Mouse (Mus musculus) adrenal gland, adult (tissue): ENCODE data around the gene Ugt1a6a.
"Not testable (repeated sequence)": the region's sequence is repeated elsewhere in the genome, so short reads cannot be mapped to it uniquely, and the experiment has no call there.

Source experiments
- DNase-seq, 2 experiments: peaks; one replicate each; pipeline ENCODE4 v3.0.0; 2022 to 2023; ENCODE audit warnings: low spot score in 1 of 2; ENCODE audit not compliant: inconsistent age in 2 of 2

Ugt1a6a gene

DNA sequence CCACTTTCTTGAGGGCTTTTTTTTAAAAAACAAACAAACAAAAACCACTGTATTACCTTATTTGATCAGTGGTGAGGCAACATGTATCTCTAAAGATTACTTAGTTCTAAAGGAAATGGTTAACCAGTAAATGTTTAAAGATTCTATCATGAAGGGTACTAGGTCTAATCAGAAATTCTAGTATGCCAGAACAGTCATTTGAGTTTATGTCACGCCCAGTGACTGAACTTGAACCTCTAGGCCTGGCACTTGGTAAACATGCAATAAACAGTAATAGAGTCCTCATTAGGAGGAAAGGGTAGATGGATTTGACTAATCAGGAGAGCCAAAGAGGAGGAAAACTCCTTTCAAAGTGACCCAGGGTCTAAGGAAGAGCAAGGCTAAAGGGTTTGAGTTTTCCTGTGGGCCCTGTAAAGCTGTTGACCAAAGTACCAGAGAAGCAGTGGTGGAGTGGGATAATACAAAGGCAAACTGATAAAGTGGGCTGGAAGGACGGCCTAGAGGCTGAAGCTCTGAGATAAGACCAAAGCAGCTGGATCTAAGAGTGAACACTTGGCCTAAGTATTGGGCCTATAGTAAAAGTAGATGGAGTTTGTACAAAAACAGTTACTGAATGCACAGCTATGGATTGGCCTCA is 72.4 kb downstream of the Ugt1a6a start:
- no peak for DNase-seq

DNA sequence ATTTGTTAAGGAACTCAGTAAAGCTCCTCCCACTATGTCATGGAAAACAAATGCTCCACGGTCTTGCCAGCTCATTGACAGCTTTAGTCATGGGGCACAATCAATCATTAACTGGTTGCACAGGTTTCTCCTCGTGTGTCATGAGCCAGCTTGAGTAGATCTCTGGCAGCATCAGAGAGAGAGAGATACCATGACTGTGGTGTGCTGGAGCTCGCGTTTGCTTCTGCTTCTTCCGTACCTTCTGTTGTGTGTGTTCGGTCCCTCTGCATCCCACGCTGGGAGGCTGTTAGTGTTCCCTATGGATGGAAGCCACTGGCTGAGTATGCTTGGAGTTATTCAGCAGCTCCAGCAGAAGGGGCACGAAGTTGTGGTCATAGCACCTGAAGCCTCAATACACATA is 77.2 kb downstream of the Ugt1a6a start, which contains the start of gene Ugt1a1:
Gene Ugt1a1 (plus strand): TSS at position 148 of the 400 bp plus-strand sequence.
- DNase-seq: no peak

DNA sequence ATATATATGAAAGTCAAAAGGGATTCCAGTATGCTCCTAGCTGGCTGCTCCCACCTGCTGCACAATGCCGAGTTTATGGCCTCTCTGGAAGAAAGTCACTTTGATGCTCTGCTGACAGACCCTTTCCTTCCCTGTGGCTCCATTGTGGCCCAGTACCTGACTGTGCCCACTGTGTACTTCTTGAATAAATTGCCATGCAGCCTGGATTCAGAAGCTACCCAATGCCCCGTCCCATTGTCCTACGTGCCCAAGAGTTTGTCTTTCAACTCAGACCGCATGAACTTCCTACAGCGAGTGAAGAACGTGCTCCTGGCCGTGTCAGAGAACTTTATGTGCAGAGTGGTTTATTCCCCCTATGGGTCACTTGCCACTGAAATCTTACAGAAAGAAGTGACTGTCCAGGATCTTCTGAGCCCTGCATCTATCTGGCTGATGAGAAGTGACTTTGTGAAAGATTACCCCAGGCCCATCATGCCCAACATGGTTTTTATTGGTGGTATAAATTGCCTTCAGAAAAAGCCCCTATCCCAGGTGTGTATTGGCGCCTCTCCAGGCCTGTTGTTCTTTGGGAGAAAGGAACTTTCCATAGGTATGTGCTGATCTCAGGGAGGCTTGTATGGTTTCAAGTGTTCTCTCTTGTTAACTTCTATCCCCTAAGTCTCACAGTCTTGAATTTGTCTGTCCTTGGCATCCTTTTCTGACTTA is 77.9 kb downstream of the Ugt1a6a start:
- peak in 1 of 2 experiments; percentile 45 for DNase-seq

DNA sequence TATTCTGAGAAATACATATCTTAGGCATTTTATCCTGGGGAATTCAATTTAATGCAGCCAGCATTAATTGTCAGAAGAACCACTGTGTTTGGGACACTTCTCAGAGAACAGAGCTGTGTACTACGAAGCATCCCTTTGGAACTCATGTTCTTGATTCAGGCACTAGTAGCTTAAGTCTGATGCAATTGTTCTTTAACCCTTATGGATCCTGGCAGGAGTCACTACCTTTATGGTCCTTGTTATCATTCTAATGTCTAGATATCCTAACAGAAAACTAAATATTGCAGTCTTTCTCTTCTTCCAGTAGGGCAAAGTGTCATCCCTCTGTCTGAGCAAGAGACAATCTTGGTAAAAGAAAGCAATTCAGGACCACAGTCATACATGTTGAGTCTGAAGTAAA is 78.5 kb downstream of the Ugt1a6a start:
- DNase-seq: peak in 1 of 2 experiments; percentile 29

DNA sequence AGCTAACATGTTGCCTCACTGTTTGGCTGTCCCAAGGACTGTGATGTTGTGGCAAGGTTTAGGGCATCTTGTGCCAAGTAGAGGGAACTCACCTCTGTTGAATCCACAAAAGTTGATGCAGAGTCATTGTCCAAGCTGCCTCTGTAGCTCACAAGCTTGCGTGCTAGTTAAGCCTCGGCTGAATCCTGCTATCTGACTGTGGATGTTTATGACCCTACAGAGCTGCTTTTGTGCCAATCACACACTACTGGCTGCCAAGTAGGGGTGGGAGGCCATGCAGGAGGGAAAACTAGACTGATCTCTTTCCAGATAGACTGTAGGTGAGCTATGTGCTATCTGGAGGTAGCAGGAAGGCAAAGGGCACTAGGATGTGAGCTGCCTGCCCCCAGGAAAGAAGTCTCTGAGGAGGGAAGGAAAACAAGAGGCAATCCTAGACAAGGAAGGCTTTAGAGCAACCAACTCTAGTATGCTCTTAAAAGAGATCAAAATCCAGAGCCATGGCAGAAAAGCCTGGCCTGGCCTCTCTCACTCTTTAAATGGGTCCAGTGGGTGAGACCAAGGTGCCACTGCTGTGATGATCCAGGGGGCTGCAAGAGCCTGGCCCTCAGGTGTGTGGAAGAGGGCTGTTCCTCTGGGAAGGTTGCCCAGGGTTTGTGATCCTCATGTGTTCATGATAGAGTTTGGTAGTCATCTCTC is 79.3 kb downstream of the Ugt1a6a start:
- peak in 1 of 2 experiments; percentile 69 for DNase-seq

DNA sequence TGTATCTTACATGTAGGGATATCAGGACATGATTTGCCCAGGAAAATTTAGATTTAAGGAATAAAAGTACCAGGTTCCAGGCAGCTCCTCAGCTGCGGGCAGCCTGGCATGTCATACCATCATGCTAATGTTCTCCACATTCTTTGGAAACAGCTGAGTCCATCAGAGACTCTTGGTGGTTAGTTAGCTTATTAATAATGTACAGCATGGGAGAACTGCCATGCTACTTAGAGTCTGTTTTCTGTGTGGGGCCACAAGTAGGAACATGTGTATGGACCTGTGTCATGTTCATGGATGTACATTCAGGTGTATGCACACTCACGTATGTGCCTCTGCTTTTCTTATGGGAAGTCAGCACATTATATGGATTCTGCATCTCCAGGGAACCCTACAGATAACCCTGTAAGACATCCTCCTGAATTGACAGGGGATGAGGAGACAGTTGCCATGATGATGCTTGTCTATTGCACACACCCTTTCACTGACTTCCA is 79.9 kb downstream of the Ugt1a6a start:
- peak in 1 of 2 experiments; percentile 42 for DNase-seq

DNA sequence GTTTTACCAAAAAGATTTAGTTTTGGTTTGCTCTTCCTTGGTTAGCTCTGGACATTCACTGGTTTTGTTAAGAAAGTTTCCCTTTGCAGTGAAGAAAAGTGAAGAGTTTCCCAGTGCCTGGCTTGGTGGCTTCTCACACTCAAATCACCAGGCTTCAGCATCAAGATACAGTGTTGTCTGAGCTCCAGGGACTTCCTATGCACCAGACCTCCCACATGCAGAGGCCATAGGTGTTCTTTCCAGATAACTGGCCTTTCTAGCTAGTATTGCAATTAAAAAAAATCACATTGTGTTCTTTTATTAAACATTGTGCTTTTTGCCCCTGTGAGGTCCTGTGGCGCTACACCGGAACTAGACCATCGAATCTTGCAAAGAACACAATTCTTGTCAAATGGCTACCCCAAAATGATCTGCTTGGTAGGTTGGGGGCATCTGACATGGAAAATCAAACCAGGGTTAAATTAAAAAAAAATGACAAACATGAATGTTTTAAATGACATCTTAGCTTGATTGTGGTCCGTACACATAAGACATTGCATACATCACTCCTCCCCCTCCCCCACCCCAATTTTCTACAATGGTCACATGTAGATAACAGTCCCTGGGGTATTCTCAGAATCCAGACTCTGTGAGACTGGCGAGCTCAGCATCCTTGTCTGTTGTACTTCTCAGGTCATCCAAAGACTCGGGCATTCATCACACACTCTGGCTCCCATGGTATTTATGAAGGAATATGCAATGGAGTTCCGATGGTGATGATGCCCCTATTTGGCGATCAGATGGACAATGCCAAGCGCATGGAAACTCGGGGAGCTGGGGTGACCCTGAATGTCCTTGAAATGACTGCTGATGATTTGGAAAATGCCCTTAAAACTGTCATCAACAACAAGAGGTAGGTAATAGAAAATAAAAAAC is 81.1 kb downstream of the Ugt1a6a start:
- peak in 1 of 2 experiments; percentile 34 for DNase-seq

DNA sequence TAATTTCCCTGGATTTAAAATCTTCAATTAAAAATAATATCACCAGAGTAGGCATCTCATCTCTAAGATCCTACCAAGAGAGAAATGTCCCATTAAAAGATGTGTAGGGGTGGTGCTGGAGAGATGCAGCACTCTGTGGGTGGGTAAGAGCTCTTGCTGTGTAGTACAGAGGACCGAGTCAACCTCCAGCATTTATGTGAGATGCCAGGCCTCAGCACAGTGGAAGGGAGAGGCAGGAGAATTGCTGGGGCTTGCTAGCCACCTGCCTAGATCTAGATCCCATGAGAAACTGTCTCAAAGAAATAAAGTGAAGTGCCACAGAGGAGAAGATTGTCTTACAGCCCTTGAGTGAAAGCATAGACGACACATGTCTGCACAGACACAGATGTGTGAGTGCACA is 81.9 kb downstream of the Ugt1a6a start:
- DNase-seq: no peak

DNA sequence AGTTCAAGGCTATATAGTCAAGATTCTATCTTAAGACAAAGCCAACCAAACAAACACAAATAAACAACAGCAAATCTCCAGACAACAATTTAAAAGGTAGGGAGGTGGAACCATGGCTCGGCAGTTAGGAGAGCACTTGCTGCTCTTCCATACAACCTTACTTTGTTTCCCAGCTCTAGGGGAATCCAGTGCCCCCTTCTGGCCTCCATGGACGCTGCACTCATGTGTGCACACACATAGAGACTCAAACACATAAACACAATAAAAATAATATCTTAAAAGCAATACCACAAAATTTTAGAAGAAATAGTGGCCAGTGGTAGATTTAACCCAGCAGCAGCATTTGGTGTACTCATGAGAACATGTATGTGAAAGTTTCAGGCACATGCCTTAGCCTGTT is 82.5 kb downstream of the Ugt1a6a start:
- DNase-seq: peak in 1 of 2 experiments; percentile 41

DNA sequence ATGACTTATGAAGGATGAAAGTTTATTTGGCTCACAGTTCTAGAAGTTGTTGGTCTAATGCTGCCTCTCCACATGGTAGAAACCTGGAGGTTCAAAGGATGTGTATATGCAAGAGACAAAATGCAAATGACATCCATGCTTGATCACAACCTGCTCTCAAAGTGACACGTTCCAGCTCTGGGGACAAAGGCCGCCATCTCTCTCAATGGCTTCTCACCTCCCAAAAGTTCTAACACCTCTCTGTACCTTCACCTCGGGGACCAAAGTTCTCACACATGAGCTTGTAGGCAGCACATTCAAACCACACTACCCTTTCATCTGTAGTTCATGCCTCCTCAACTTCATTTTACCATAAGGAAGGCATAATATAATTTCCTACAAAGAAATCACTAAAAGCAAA is 83.0 kb downstream of the Ugt1a6a start:
- peak in 1 of 2 experiments; percentile 31 for DNase-seq

DNA sequence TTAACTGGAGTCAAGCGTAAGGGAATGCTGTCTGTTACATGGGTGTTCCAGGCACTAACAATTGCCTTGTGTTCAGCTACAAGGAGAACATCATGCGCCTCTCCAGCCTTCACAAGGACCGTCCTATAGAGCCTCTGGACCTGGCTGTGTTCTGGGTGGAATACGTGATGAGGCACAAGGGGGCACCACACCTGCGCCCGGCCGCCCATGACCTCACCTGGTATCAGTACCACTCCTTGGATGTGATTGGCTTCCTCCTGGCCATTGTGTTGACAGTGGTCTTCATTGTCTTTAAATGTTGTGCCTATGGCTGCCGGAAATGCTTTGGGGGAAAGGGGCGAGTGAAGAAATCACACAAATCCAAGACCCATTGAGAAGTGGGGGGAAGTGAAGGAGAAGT is 83.4 kb downstream of the Ugt1a6a start:
- DNase-seq: peak in 1 of 2 experiments; percentile 41

DNA sequence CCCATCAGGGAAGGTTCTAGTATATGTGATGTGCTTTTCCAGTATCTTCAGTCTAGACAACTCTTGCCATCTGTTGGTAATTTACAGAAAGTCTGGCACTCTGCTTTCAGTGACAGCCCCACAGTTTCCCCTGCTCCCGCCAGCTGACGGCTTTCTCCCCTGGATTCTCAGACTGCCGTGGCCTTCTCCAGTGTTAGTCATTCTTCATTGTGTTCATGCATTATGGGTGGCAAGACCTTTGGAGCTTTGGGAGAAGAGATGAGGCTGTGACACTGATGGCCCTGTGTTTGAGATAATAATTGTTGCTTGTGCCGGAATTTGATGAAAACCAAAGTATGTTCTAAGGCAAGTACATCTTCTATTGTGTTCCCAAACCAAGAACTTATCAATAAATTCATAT is 84.0 kb downstream of the Ugt1a6a start:
- DNase-seq: no peak

DNA sequence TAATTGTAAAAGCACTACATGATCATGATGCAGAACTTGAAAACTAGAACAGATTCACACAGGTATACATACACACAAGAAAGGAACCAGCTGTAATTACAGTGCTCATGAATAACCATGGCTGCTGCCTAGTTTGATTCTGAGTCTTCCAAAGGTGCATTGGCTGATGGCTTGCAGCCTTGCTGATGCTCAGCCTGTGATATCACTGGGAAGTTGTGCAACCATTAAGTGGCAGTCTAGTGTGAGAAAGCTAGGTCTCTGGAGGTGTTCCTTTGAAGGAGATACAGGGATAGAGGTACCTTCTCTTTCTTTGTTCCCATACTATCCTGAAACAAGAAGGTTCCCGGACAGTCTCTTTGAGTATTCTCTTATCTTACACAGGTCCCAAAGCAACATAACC is 84.4 kb downstream of the Ugt1a6a start:
- DNase-seq: peak in 1 of 2 experiments; percentile 49

DNA sequence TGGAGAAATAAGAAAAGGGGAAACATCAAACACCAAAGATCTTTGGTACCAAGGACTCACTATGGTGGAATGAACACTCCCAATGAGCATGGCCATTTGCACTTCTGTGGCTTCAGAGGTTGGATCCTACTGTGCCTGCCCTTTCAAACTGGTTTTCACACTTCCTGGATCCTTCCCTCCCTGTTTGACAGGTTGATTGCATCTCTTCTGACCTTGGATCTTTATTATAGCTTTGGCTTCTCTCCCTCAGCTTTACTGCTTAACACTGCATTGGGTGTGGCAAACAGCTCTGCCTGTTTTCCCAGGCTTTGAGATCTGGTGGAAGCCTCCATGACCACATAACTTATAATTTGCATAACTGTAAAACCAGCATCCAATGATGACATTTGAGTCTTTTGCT is 85.7 kb downstream of the Ugt1a6a start:
- DNase-seq: peak in 1 of 2 experiments; percentile 57

DNA sequence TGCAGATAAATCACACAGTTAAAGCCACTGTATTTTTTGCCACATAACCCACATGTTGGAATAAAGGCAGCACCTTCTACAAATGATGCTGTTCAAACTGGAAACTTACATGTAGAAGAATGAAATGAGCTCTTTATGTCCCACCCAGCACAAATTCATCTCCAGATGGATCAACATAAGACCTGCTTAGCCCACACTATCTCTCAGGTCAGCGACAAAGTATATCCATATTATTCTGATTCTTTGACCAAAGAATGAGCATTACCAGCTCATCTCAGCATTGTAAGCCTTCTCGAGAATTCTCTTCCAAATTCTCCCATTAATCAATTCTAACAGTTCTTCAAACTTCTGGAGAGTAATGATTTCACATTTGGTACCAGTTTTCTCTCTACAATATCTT is 87.6 kb downstream of the Ugt1a6a start:
- no peak for DNase-seq

DNA sequence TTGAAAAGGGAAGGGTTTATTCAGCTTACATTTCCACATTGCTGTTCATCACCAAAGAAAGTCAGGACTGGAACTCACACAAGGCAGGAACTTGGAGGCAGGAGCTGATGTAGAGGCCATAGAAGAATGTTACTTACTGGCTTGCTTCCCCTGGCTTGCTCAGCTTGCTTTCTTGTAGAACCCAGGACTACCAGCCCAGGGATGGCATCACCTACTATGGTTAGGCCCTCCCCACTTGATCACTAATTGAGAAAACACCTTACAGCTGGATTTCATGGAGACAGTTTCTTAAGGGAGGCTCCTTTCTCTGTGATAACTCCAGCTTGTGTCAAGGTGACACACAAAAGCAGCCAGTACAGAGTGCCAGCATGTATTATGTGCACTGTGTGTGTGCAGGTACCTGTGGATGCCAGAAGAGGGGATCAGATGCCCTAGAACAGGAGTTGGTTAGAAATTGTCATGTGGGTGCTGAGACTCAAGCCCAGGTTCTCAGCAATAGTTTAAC is 88.5 kb downstream of the Ugt1a6a start:
- peak in 1 of 2 experiments; percentile 8 for DNase-seq

DNA sequence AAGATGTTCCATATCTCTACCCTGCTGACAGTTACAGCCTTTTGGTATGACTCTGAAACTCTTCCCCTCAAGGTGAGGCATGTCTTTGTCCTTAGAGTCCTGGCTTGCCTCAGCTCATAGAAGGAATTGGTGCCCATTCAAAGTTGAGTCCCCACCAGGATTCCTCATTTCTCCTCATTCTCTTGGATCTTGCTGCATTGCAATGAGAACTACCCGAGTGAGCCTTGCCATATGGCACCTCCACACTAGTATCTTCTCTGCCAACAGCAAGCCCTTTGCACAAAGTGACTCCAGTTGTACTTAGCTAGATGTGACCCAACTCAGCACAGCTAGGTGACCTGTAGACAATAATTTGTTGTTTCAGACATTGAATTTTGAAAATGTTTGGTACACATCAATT is 89.0 kb downstream of the Ugt1a6a start:
- DNase-seq: no peak

DNA sequence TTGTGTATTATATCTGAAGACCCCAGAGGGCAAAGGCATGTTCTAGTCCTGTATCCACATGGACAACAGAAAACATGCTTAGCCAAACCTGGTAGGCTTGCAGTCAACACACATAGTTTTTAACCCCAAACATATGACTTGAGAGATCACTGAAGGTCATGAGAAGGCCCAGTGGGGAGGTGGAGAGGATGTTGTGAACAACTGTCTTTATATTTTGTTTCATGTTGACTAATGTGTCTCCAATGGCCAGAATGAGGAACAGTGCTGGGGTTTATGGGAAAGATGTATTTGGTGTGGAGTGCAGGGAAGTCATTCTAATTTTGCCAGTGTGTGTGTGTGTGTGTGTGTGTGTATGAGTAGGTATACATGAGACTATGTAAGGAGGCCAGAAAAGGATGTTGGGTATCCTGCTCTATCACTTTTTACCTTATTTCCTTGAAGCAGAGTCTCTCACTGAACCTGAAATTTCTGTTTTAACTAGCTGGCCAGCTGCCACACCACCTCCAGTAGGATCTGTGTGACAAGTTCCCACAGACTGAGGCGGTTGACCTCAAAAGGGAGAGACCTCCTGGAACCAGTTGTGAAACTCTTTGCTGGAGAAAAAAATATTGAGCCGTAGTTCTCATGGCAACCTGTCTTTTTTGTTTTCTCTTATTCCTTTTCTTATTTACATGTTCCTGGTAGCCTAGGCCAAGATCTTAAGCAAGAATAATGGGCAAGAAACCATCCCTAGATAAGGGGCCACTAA is 89.6 kb downstream of the Ugt1a6a start:
- DNase-seq: peak in 1 of 2 experiments; percentile 84

DNA sequence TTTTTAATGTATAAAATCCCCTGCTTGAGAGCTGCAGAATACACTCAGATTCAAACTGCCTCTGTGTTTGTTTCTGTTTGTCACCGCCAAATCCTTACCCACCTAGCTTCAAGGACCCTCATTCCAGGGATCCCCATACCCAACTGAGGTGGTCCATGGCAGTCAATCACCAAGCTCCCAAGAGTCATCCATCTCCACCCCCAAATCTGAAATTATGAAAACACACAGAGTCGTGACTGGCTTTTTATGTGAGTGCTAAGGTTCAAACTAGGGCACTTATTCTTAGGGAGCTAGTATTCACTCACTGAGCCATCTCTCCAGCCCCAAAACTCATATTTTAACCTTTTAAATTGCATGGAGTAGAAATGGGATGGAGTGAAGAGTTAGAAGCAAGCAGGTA is 90.7 kb downstream of the Ugt1a6a start:
- DNase-seq: not testable (repeated sequence)

DNA sequence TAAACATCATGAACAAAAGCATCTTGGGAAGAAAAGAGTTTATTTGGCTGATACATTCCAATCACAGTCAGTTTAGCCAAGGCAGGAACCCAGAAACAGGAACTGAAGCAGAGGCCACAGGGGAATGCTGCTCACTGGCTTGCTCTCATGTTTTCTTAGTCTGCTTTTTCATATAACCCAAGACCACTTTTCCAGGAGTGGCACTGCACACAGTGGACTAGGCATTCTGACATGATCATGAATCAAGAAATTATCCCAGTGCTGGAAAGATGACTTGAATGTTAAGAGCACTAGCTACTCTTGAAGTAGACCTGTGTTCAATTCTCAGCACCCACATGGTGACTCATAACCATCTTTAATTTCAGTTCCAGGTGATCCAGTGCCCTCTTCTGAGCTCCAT is 91.1 kb downstream of the Ugt1a6a start:
- no peak for DNase-seq
